Mouse (Mus musculus): ENCODE measurements at regions not wholly inside any gene's neighbourhood (a gene's known extent, or its start where the extent isn't known, plus 50 kb on each side); places are given as distances from the start of the nearest gene placed in this dataset.
A peak's percentile ranks its signal among the peaks of the same experiment; 100 is the strongest.

GRCm38 (mm10) chr7:72691396-72691795, 385.0 kb upstream of the Mctp2 start:
- WGBS: 62% methylated on average over 3 of the region's 3 CpGs
- ATAC-seq (ENCODE audit: insufficient number of reproducible peaks, low FRiP score, low TSS enrichment, low read depth): no peak

GRCm38 (mm10) chr7:72691859-72692258, 385.5 kb upstream of the Mctp2 start:
- Histone ChIP-seq H3K9ac (no peak overlapping the region), H3K4me2 (replicated peaks) (no peak overlapping the region), H3K27ac (replicated peaks) (no peak overlapping the region), H3K9me3 (replicated peaks) (no peaks in the 10 kb centered on the region), H3K27me3 (no peaks in the 10 kb centered on the region), H3K36me3 (no peaks in the 10 kb centered on the region), H3K4me3 (replicated peaks) (no peak overlapping the region), H3K4me1 (no peaks in the 10 kb centered on the region)
- 63% methylated on average over 9 of the region's 9 CpGs for WGBS
- no peak for ATAC-seq (ENCODE audit: insufficient number of reproducible peaks, low FRiP score, low TSS enrichment, low read depth)

More at GRCm38 (mm10) chr7:72691396-72691795, 385.0 kb upstream of the Mctp2 start:
- no peak overlapping the region for H3K9ac ChIP-seq
- H3K27ac ChIP-seq (replicated peaks): no peak overlapping the region
- H3K4me3 ChIP-seq (replicated peaks): no peak overlapping the region
- no peaks in the 10 kb centered on the region for H3K9me3 ChIP-seq (replicated peaks)
- H3K4me1 ChIP-seq: no peaks in the 10 kb centered on the region
- no peaks in the 10 kb centered on the region for H3K27me3 ChIP-seq
- no peak overlapping the region for H3K4me2 ChIP-seq (replicated peaks)
- no peaks in the 10 kb centered on the region for H3K36me3 ChIP-seq

GRCm38 (mm10) chr7:72696736-72697135, 390.3 kb upstream of the Mctp2 start:
- no peak overlapping the region for H3K4me2 ChIP-seq (replicated peaks)
- no peak overlapping the region for H3K9ac ChIP-seq
- no peaks in the 10 kb centered on the region for H3K27me3 ChIP-seq
- ATAC-seq (ENCODE audit: insufficient number of reproducible peaks, low FRiP score, low TSS enrichment, low read depth): no peak
- no peak overlapping the region for H3K27ac ChIP-seq (replicated peaks)
- no peaks in the 10 kb centered on the region for H3K4me1 ChIP-seq
- no peaks in the 10 kb centered on the region for H3K9me3 ChIP-seq (replicated peaks)
- H3K36me3 ChIP-seq: no peaks in the 10 kb centered on the region
- H3K4me3 ChIP-seq (replicated peaks): no peak overlapping the region
- 86% methylated on average over 3 of the region's 3 CpGs for WGBS

- no peaks in the 10 kb centered on the region for H3K27me3 ChIP-seq
- 32% methylated on average over 5 of the region's 5 CpGs for WGBS
- H3K27ac ChIP-seq (replicated peaks): no peak overlapping the region
- ATAC-seq (ENCODE audit: insufficient number of reproducible peaks, low FRiP score, low TSS enrichment, low read depth): no peak
- H3K9me3 ChIP-seq (replicated peaks): no peaks in the 10 kb centered on the region
- no peaks in the 10 kb centered on the region for H3K36me3 ChIP-seq
- no peaks in the 10 kb centered on the region for H3K4me1 ChIP-seq
- H3K4me2 ChIP-seq (replicated peaks): no peak overlapping the region
- no peak overlapping the region for H3K4me3 ChIP-seq (replicated peaks)
- H3K9ac ChIP-seq: no peak overlapping the region
Measured at GRCm38 (mm10) chr7:72703652-72704341, 397.4 kb upstream of the Mctp2 start.

- H3K27ac ChIP-seq (replicated peaks): no peak overlapping the region
- H3K4me1 ChIP-seq: peaks cover 12% of the 10 kb centered on the region; the same call in 1 of the 2 replicates
- 53% methylated on average over 8 of the region's 8 CpGs for WGBS
Measured at GRCm38 (mm10) chr7:72711193-72712131, 405.1 kb upstream of the Mctp2 start.

GRCm38 (mm10) chr7:72715401-72715800, 409.0 kb upstream of the Mctp2 start:
- Histone ChIP-seq H3K27me3 (no peaks in the 10 kb centered on the region), H3K4me3 (replicated peaks) (no peak overlapping the region), H3K4me2 (replicated peaks) (no peak overlapping the region), H3K9ac (no peak overlapping the region), H3K27ac (replicated peaks) (no peak overlapping the region), H3K36me3 (no peaks in the 10 kb centered on the region), H3K9me3 (replicated peaks) (no peaks in the 10 kb centered on the region), H3K4me1 (peaks cover 12% of the 10 kb centered on the region; the same call in 1 of the 2 replicates)
- 61% methylated on average over 5 of the region's 5 CpGs for WGBS
- ATAC-seq (ENCODE audit: insufficient number of reproducible peaks, low FRiP score, low TSS enrichment, low read depth): no peak

More at GRCm38 (mm10) chr7:72711193-72712131, 405.1 kb upstream of the Mctp2 start:
- Histone ChIP-seq H3K27me3 (no peaks in the 10 kb centered on the region), H3K4me3 (replicated peaks) (no peak overlapping the region), H3K36me3 (no peaks in the 10 kb centered on the region), H3K9me3 (replicated peaks) (no peaks in the 10 kb centered on the region), H3K4me2 (replicated peaks) (no peak overlapping the region), H3K9ac (no peak overlapping the region)
- peak; percentile 57; the same call in 1 of the 2 replicates for ATAC-seq (ENCODE audit: insufficient number of reproducible peaks, low FRiP score, low TSS enrichment, low read depth)

- Histone ChIP-seq H3K27ac (replicated peaks) (no peak overlapping the region), H3K27me3 (no peaks in the 10 kb centered on the region), H3K9me3 (replicated peaks) (no peaks in the 10 kb centered on the region), H3K4me2 (replicated peaks) (no peak overlapping the region), H3K4me1 (peaks cover 9% of the 10 kb centered on the region; the same call in 1 of the 2 replicates), H3K4me3 (replicated peaks) (no peak overlapping the region), H3K9ac (no peak overlapping the region), H3K36me3 (no peaks in the 10 kb centered on the region)
- ATAC-seq (ENCODE audit: insufficient number of reproducible peaks, low FRiP score, low TSS enrichment, low read depth): no peak
- 44% methylated on average over 1 of the region's 1 CpGs for WGBS
Measured at GRCm38 (mm10) chr7:72716051-72716450, 409.6 kb upstream of the Mctp2 start.

- H3K27ac ChIP-seq (replicated peaks): peak overlapping the region; percentile 1; the same call in 1 of the 2 replicates
- H3K4me2 ChIP-seq (replicated peaks): no peak overlapping the region
- no peak for ATAC-seq (ENCODE audit: insufficient number of reproducible peaks, low FRiP score, low TSS enrichment, low read depth)
- H3K4me3 ChIP-seq (replicated peaks): no peak overlapping the region
- H3K4me1 ChIP-seq: peaks cover 8% of the 10 kb centered on the region
- 34% methylated on average over 9 of the region's 9 CpGs for WGBS
- no peak overlapping the region for H3K9ac ChIP-seq
- H3K36me3 ChIP-seq: no peaks in the 10 kb centered on the region
- H3K27me3 ChIP-seq: no peaks in the 10 kb centered on the region
- H3K9me3 ChIP-seq (replicated peaks): no peaks in the 10 kb centered on the region
Measured at GRCm38 (mm10) chr7:72726214-72726854, 419.9 kb upstream of the Mctp2 start.

- no peak for ATAC-seq (ENCODE audit: insufficient number of reproducible peaks, low FRiP score, low TSS enrichment, low read depth)
- Histone ChIP-seq H3K27ac (replicated peaks) (no peak overlapping the region), H3K4me3 (replicated peaks) (no peak overlapping the region), H3K9ac (no peak overlapping the region), H3K9me3 (replicated peaks) (no peaks in the 10 kb centered on the region), H3K27me3 (no peaks in the 10 kb centered on the region), H3K4me1 (peaks cover 23% of the 10 kb centered on the region; the same call in 1 of the 2 replicates), H3K4me2 (replicated peaks) (no peak overlapping the region), H3K36me3 (no peaks in the 10 kb centered on the region)
- 67% methylated on average over 8 of the region's 8 CpGs for WGBS
Measured at GRCm38 (mm10) chr7:72737792-72738191, 431.4 kb upstream of the Mctp2 start.

- H3K4me3 ChIP-seq (replicated peaks): no peak overlapping the region
- no peaks in the 10 kb centered on the region for H3K36me3 ChIP-seq
- no peaks in the 10 kb centered on the region for H3K9me3 ChIP-seq (replicated peaks)
- H3K27me3 ChIP-seq: no peaks in the 10 kb centered on the region
- ATAC-seq (ENCODE audit: insufficient number of reproducible peaks, low FRiP score, low TSS enrichment, low read depth): no peak
- H3K9ac ChIP-seq: no peak overlapping the region
- H3K27ac ChIP-seq (replicated peaks): no peak overlapping the region; the same call in 1 of the 2 replicates
- 53% methylated on average over 13 of the region's 13 CpGs for WGBS
- H3K4me1 ChIP-seq: peaks cover 22% of the 10 kb centered on the region; the same call in 1 of the 2 replicates
- H3K4me2 ChIP-seq (replicated peaks): no peak overlapping the region
Measured at GRCm38 (mm10) chr7:72738324-72738944, 432.0 kb upstream of the Mctp2 start.

Data from embryonic facial prominence, embryonic 15.5 days (tissue).